Mouse (Mus musculus) liver, postnatal 0 days (tissue): Measurements from ENCODE around the gene N4bp2l1.

ENCODE experiments used
- CTCF ChIP-seq: sonication (generic); IDR thresholded peaks from 2 replicates; pipeline ENCODE4 v1.5.1; 2016; ENCODE audit warnings: antibody characterized with exemption, low read depth
- EP300 ChIP-seq: IDR thresholded peaks from 2 replicates; pipeline ENCODE4 v1.6.1; 2016; ENCODE audit warnings: antibody characterized with exemption, low read depth, mild to moderate bottlenecking

DNA sequence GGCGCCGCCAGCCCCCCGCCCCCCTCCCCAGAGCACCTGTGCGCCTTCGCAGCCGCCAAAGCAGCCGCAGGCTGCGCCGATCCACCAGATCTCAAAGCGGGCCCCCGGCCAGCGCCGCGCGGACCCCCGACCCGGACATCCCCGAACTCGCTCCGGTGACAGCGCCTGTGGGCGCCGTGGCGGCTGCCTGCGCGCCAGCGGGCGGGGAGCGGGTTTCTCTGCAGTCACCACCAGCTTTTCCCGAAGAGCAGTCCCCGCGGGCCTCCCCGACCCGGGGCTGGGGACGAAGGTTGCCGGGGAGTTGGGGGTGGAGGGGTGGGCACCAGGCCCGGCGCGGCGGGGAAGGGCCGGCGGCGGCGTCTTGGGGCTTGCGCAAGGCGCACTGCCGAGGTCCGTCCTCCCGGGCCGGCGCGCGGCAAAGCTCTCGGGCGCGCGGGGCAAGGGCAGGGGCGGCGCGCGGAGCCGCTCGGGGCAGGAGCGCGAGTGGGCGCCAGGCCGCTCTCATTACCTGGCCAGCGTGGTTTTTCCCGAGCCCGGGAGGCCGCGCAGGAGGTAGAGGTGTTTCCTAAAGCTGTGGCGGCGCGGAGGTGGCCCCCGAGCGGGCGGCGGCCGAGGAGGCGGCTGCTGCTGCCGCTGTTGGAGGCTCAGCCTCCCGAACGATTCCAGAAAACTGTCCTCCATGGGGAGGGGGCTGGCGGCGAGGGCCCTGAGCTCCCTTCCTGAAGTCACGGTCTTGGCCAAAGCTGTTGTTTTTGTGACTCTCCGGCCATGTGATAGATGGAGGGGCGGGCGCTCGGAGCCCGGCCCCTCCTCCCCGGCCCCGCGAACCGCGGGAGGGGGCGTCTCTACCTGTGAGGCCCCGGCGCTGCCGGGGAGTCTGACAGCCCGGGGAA is 3.0 kb downstream of the N4bp2l1 start:
- no peak for TF ChIP-seq CTCF
- TF ChIP-seq EP300: no peak
